Mouse (Mus musculus): ENCODE results near the gene Arntl.

Arntl gene

GRCm38 (mm10) chr7:113208388-113208753 is 1.1 kb downstream of the Arntl start:
- in situ Hi-C loops (cut with MboI, MseI), result no loop called here

GRCm38 (mm10) chr7:113210441-113210840 is 3.2 kb downstream of the Arntl start:
- in situ Hi-C loops (cut with MboI, MseI), result no loop called here

GRCm38 (mm10) chr7:113214245-113215169 is 7.2 kb downstream of the Arntl start:
- in situ Hi-C loops (cut with MboI, MseI), result no loop called here

GRCm38 (mm10) chr7:113216152-113216551 is 8.9 kb downstream of the Arntl start:
- in situ Hi-C loops (cut with MboI, MseI), result no loop called here

GRCm38 (mm10) chr7:113219416-113219815 is 12.2 kb downstream of the Arntl start:
- in situ Hi-C loops (cut with MboI, MseI), result no loop called here

- in situ Hi-C loops (cut with MboI, MseI), result no loop called here
These were observed 12.6 kb downstream of the Arntl start for GRCm38 (mm10) chr7:113219864-113220263.

- in situ Hi-C loops (cut with MboI, MseI), result no loop called here
These were observed 13.5 kb downstream of the Arntl start for GRCm38 (mm10) chr7:113220691-113221238.

- in situ Hi-C loops (cut with MboI, MseI), result no loop called here
These were observed 15.6 kb downstream of the Arntl start for GRCm38 (mm10) chr7:113222821-113223220.

GRCm38 (mm10) chr7:113224620-113225019 is 17.4 kb downstream of the Arntl start:
- in situ Hi-C loops (cut with MboI, MseI), result no loop called here

GRCm38 (mm10) chr7:113228498-113228897 is 21.2 kb downstream of the Arntl start:
- in situ Hi-C loops (cut with MboI, MseI), result no loop called here

GRCm38 (mm10) chr7:113236135-113236534 is 28.9 kb downstream of the Arntl start:
- in situ Hi-C loops (cut with MboI, MseI), result no loop called here

GRCm38 (mm10) chr7:113238365-113238764 is 31.1 kb downstream of the Arntl start:
- in situ Hi-C loops (cut with MboI, MseI), result no loop called here

- in situ Hi-C loops (cut with MboI, MseI), result loop anchor here in 1 of 2 experiments (10.0 kb wide), 1 partner anchor 325 kb away; no protein-coding TSS in a partner anchor
These were observed 32.3 kb downstream of the Arntl start for GRCm38 (mm10) chr7:113239448-113240130.

GRCm38 (mm10) chr7:113240438-113240837 is 33.2 kb downstream of the Arntl start:
- in situ Hi-C loops (cut with MboI, MseI), result loop anchor here in 1 of 2 experiments (10.0 kb wide), 1 partner anchor 326 kb away; no protein-coding TSS in a partner anchor

- in situ Hi-C loops (cut with MboI, MseI), result loop anchor here in 1 of 2 experiments (10.0 kb wide), 1 partner anchor 327 kb away; no protein-coding TSS in a partner anchor
These were observed 34.8 kb downstream of the Arntl start for GRCm38 (mm10) chr7:113241901-113242661.

GRCm38 (mm10) chr7:113242688-113243087 is 35.4 kb downstream of the Arntl start:
- in situ Hi-C loops (cut with MboI, MseI), result loop anchor here in 1 of 2 experiments (10.0 kb wide), 1 partner anchor 328 kb away; no protein-coding TSS in a partner anchor

- in situ Hi-C loops (cut with MboI, MseI), result loop anchor here in 1 of 2 experiments (10.0 kb wide), 1 partner anchor 330 kb away; no protein-coding TSS in a partner anchor
These were observed 37.9 kb downstream of the Arntl start for GRCm38 (mm10) chr7:113245144-113245543.

GRCm38 (mm10) chr7:113246512-113246911 is 39.2 kb downstream of the Arntl start:
- in situ Hi-C loops (cut with MboI, MseI), result loop anchor here in 1 of 2 experiments (10.0 kb wide), 1 partner anchor 332 kb away; no protein-coding TSS in a partner anchor

- in situ Hi-C loops (cut with MboI, MseI), result loop anchor here in 1 of 2 experiments (10.0 kb wide), 1 partner anchor 332 kb away; no protein-coding TSS in a partner anchor
These were observed 39.9 kb downstream of the Arntl start for GRCm38 (mm10) chr7:113247167-113247566.

GRCm38 (mm10) chr7:113249134-113249825 is 42.0 kb downstream of the Arntl start:
- in situ Hi-C loops (cut with MboI, MseI), result loop anchor here in 1 of 2 experiments (10.0 kb wide), 1 partner anchor 334 kb away; no protein-coding TSS in a partner anchor

Data from T-helper 17 cell (primary cell).